Mouse (Mus musculus) hindbrain, embryonic 11.5 days (tissue): ENCODE measurements around the gene Rdh7. TPM values are rescaled to one million over a fixed set of nuclear protein-coding genes. Genes with fewer than 3 reads are reported as not detected.

Experiments used
- ATAC-seq: fragments of 200-750 bp; cut with Nextera tagmentation; 2 replicates; pipeline ENCODE4 v1.8.0; 2017; ENCODE audit warnings: mild to moderate bottlenecking, moderate TSS enrichment, moderate library complexity; ENCODE audit not compliant: low FRiP score
- DNase-seq: peaks from one replicate; pipeline ENCODE4 v3.0.0-alpha.2; 2015; ENCODE audit warnings: low spot score
- H3K27ac ChIP-seq: fragments of 300-500 bp; sonication (generic); 2 replicates; pipeline ENCODE4 v1.5.1; 2014; ENCODE audit warnings: mild to moderate bottlenecking, low read depth, low read length
- H3K27me3 ChIP-seq: fragments of 300-500 bp; sonication (generic); 2 replicates; pipeline ENCODE4 v1.6.1; 2014; ENCODE audit warnings: mild to moderate bottlenecking, low read length, moderate library complexity, mixed read lengths; ENCODE audit not compliant: control insufficient read depth, insufficient read depth
- H3K36me3 ChIP-seq: fragments of 300-500 bp; sonication (generic); 2 replicates; pipeline ENCODE4 v1.6.1; 2014; ENCODE audit warnings: mild to moderate bottlenecking, low read length, moderate library complexity, mixed read lengths; ENCODE audit not compliant: control insufficient read depth, insufficient read depth
- H3K4me1 ChIP-seq: fragments of 300-500 bp; sonication (generic); replicated peaks from 2 replicates; pipeline ENCODE4 v1.6.1; 2014; ENCODE audit warnings: low read length, mixed read lengths; ENCODE audit not compliant: control insufficient read depth, insufficient read depth
- H3K4me2 ChIP-seq: fragments of 300-500 bp; sonication (generic); replicated peaks from 2 replicates; pipeline ENCODE4 v1.6.1; 2014; ENCODE audit warnings: mild to moderate bottlenecking, low read depth, low read length
- H3K4me3 ChIP-seq: fragments of 300-500 bp; sonication (generic); 2 replicates; pipeline ENCODE4 v1.5.1; 2014; ENCODE audit warnings: low read depth, low read length
- H3K9ac ChIP-seq: fragments of 300-500 bp; sonication (generic); 2 replicates; pipeline ENCODE4 v1.6.1; 2014; ENCODE audit warnings: low read depth, low read length
- H3K9me3 ChIP-seq: fragments of 300-500 bp; sonication (generic); 2 replicates; pipeline ENCODE4 v1.6.1; 2016; ENCODE audit warnings: low read length; ENCODE audit not compliant: control insufficient read depth
- WGBS: fragments of 180-500 bp; shearing (Covaris S2); extraction: QIAGEN DNeasy Blood & Tissue Kit; methylation state at CpG from one replicate; pipeline ENCODE4 v1.1.7; 2014; 5-methylcytosine and 5-hydroxymethylcytosine counted together
- polyA plus RNA-seq: library from polyadenylated mRNA; unstranded; fragments of >200 nt; fragmentation: Nextera tagmentation; extraction: Ambion mirVana; gene quantifications from 2 replicates; pipeline ENCODE4 v1.2.1, GENCODE M21; 2014

The Rdh7 gene
- not detected in 2 replicates for polyA plus RNA-seq

DNA sequence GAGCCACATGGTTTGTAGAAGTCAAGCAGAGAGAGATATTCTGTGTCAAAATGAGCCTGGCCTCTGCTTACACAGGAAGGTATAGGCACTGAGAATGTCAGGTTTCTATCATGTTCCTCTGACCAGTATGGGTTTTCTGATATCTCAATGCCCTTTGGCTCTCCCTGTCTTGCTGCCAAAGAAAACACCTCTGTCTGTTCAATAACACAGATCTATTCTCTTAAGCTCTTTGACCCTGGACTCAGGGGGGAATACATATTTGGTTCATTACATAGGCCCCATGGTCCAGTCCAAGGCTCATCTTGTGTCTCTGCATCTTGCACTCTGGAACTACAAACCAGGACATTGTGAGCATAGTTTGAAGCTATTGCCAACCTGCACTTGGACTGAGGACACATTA lies at the start of gene Rdh7:
Gene Rdh7 (minus strand): TSS at position 213 of the 400 bp plus-strand sequence.
- DNase-seq (no peak), ATAC-seq (no peak)
- Histone ChIP-seq H3K9me3 (no peaks in the 10 kb centered on the region), H3K4me2 (no peak within 1 kb of the TSS), H3K36me3 (no peaks in the 10 kb centered on the region), H3K4me3 (no peak within 1 kb of the TSS), H3K27ac (no peak within 1 kb of the TSS), H3K4me1 (no peaks in the 10 kb centered on the region), H3K27me3 (no peaks in the 10 kb centered on the region), H3K9ac (no peak within 1 kb of the TSS)

DNA sequence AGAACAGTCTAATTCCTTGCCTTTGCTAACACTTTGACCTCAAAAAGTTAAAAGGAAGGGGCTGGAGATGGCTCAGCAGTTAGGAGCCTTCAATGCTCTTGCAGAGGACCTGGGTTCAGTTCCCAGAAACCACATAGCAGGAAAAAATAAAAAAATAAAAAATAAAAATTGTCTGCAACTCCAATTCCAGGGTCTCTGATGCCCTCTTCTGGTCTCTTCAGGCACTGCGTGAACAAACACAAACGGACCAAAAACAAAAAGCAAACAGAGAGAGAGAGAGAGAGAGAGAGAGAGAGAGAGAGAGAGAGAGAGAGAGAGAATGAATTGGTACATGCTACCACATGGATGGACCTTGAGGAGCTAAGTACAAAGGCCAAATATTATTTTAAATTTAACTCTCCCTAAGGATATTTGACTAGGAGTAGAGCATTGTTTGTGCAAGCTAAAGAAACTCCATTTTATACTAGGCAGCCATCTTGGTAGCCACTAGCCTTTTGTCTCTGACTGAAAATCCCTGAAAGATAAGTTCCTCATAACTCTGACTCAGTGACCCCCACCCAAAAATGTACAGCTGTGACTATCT lies 48.9 kb upstream of the Rdh7 start:
- Histone ChIP-seq H3K9me3 (no peaks in the 10 kb centered on the region), H3K27me3 (no peaks in the 10 kb centered on the region), H3K9ac (no peak overlapping the region), H3K27ac (no peak overlapping the region), H3K36me3 (no peaks in the 10 kb centered on the region), H3K4me2 (no peak overlapping the region), H3K4me3 (no peak overlapping the region), H3K4me1 (no peaks in the 10 kb centered on the region)
- ATAC-seq, result no peak
- 12% methylated on average over 2 of the region's 2 CpGs for WGBS
- DNase-seq, result peak; percentile 74

DNA sequence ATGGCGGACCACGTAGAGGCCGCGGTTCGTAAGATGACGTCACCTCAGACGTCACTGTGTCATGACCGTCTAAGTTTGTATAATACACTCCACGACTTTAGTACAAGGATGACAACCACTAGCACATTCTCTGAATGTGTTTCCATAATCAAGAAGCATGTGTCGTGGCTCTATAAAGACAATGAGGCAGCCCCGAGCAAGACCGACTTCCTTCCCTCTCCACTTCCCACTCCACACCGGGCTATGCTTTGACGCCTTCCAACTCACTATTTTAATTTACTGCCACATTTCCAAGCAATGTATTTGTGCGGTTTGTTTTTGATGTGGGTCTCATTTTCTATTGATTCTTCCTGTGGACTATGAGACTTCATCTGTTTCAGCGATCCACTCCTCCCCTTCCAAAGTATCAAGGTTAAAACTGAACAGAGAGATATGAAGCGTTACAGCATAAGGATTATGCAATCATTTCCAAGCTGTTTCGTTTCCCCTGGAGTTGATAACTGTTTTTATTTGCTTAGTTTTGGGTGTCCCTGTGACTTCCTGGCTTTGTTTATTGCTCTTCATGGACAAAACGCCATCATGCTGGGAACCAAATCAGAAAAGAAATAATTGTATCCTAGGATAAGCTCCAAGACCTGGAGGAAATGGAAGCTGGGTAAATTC lies 48.3 kb upstream of the Rdh7 start:
- no peaks in the 10 kb centered on the region for H3K36me3 ChIP-seq
- no peaks in the 10 kb centered on the region for H3K4me1 ChIP-seq
- DNase-seq (no peak), ATAC-seq (no peak)
- H3K27me3 ChIP-seq, result no peaks in the 10 kb centered on the region
- no peak overlapping the region for H3K9ac ChIP-seq
- WGBS, result 87% methylated on average over 19 of the region's 19 CpGs
- no peak overlapping the region for H3K4me3 ChIP-seq
- H3K4me2 ChIP-seq, result no peak overlapping the region
- H3K9me3 ChIP-seq, result no peaks in the 10 kb centered on the region
- H3K27ac ChIP-seq, result no peak overlapping the region

DNA sequence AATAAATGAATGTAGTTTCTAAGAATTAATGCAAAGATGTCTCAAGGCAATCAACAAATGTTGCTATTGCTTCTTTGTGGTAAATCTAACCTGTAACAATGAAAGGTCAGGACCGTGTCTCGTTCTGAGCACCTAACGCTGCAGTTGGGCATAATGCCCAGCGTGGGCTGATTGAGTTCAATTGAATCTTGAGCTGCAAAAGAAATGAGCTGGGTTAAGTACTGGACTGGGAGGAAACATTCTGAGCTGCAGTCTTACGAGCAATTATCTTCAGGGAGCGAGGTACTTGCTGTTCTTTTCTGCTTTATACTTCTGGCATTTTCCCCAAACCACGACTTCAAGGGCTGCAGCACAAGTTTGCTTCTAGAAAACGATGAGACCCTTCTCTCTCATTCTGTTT lies 47.7 kb upstream of the Rdh7 start:
- Histone ChIP-seq H3K4me3 (no peak overlapping the region), H3K9ac (no peak overlapping the region), H3K4me1 (no peaks in the 10 kb centered on the region), H3K4me2 (no peak overlapping the region), H3K27ac (no peak overlapping the region), H3K36me3 (no peaks in the 10 kb centered on the region), H3K9me3 (no peaks in the 10 kb centered on the region), H3K27me3 (no peaks in the 10 kb centered on the region)
- 91% methylated on average over 8 of the region's 8 CpGs for WGBS
- ATAC-seq, result no peak
- no peak for DNase-seq

DNA sequence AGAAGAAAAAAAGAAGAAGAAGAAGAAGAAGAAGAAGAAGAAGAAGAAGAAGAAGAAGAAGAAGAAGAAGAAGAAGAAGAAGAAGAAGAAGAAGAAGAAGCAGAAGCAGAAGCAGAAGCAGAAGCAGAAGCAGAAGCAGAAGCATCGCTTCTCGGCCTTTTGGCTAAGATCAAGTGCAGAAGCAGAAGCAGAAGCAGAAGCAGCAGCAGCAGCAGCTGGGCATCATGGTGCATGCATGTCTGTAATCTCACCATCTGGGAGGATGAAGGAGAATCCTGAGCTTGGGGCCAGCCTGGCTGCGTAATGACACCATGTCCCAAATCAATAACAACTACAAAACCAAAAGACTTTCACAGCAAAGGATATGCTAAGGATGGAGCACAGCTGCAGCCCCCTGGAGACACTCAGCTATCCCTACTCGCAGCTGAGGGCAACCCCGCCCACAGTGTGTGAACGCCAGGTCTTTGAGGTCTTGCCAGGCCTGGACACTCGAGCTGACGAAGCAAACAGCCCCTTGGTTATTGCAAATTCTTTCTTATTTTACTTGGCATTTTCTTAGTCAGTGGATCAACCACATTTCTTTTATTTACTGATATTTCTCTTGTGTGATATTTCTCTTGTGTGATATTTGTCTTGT lies 43.8 kb upstream of the Rdh7 start:
- no peak for DNase-seq
- 76% methylated on average over 8 of the region's 8 CpGs for WGBS

DNA sequence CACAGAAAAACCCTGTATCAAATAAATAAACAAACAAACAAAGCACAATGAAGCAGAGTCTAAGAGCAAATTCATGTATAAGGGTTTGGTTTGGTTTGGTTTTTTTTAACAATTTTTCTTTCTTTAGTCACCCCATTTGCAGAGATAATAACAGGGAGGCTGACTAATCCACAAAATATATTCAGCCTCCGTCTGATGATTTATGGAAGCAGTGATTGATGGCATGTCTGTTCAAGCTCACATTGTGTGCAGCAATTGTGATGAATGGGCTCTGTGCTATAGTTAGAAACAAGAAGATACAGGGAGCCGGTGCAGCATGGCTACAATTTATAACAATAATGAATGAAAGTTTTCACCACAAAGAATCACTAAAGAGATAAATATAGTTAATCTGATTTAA lies 39.1 kb upstream of the Rdh7 start:
- Histone ChIP-seq H3K9ac (no peak overlapping the region), H3K9me3 (no peaks in the 10 kb centered on the region), H3K27me3 (no peaks in the 10 kb centered on the region), H3K4me2 (no peak overlapping the region), H3K27ac (no peak overlapping the region), H3K4me1 (no peaks in the 10 kb centered on the region), H3K4me3 (no peak overlapping the region), H3K36me3 (no peaks in the 10 kb centered on the region)
- DNase-seq (no peak), ATAC-seq (no peak)
- 76% methylated on average over 2 of the region's 2 CpGs for WGBS

More for the DNA sequence above, 43.8 kb upstream of the Rdh7 start:
- Histone ChIP-seq H3K4me1 (no peaks in the 10 kb centered on the region), H3K4me3 (no peak overlapping the region), H3K27ac (no peak overlapping the region), H3K9ac (no peak overlapping the region), H3K4me2 (no peak overlapping the region), H3K36me3 (no peaks in the 10 kb centered on the region), H3K9me3 (no peaks in the 10 kb centered on the region), H3K27me3 (no peaks in the 10 kb centered on the region)
- ATAC-seq, result no peak

DNA sequence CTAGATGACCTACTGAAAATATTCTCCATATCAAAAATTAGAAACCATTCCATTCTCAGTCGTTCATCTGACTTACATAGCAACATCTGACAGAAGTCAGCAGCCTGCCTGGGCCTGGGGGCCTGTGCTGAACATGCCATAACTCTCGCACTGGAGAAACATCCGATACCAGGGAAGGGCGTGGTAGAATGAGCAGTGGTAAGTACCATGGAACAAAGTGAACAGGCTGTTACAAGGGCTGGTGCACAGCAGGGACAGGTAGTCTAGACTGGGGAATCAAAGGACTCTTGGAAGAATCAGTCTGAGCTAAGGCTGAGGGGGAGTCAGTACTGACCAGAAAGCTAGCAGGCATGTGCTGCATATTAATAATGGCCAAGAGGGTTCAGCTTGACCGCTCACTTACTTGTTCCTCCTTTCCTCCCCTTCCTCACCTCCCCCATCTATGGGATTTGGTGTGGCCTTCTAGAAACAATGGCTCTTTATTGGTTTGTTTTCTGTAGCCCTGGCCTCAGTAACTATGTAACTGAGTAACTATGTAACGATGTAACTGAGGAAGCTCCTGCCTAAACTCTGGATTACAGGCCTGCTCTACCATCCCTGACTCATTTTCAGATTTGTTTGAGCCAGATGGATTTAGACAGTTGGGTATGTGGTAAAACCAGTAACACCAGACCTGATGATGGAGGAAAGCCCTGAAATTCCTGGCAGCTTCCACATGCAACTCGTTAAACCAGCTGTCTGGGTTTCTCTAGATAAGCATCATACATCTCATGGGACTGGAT lies 36.2 kb upstream of the Rdh7 start:
- H3K36me3 ChIP-seq, result no peaks in the 10 kb centered on the region
- ATAC-seq, result no peak
- H3K27ac ChIP-seq, result no peak overlapping the region
- no peak overlapping the region for H3K4me3 ChIP-seq
- no peaks in the 10 kb centered on the region for H3K27me3 ChIP-seq
- 71% methylated on average over 7 of the region's 7 CpGs for WGBS
- H3K4me1 ChIP-seq, result no peaks in the 10 kb centered on the region
- no peak overlapping the region for H3K4me2 ChIP-seq
- no peaks in the 10 kb centered on the region for H3K9me3 ChIP-seq
- DNase-seq, result no peak
- no peak overlapping the region for H3K9ac ChIP-seq

DNA sequence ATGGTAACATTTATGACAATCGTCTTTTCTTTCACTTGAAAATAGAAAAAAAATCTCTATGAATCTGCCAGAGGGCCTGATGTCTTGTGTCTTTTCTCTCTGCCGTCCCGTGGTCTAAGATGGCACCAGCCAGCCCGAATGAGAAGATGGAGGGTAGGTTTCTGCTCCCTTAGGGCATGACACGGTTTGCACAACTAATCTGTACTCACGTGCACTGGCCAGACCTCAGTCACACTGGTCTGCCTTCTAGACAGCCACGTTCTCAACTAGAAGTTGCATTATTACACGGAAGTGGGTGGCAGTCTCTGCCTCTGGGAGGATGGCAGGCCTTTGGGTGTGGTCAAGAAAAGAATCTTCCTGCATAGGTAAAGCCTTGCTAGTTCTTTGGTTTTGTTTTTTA lies 34.4 kb upstream of the Rdh7 start:
- 84% methylated on average over 8 of the region's 8 CpGs for WGBS
- DNase-seq, result no peak

More for the DNA sequence above, 34.4 kb upstream of the Rdh7 start:
- Histone ChIP-seq H3K36me3 (no peaks in the 10 kb centered on the region), H3K4me2 (no peak overlapping the region), H3K9me3 (no peaks in the 10 kb centered on the region), H3K27ac (no peak overlapping the region), H3K4me3 (no peak overlapping the region), H3K4me1 (no peaks in the 10 kb centered on the region), H3K27me3 (no peaks in the 10 kb centered on the region), H3K9ac (no peak overlapping the region)
- ATAC-seq, result no peak
